Mouse (Mus musculus) olfactory bulb, adult 2 months (tissue): ENCODE results near the gene Chd5. TPM values are rescaled to one million over a fixed set of nuclear protein-coding genes. Genes with fewer than 3 reads are reported as not detected.

Experiments
- H3K27ac ChIP-seq: fragments of 200-500 bp; 2 replicates; pipeline ENCODE4 v1.5.1; 2012; ENCODE audit warnings: low read depth, low read length; ENCODE audit not compliant: insufficient read depth
- H3K4me1 ChIP-seq: fragments of 200-500 bp; 2 replicates; pipeline ENCODE4 v1.6.1; 2012; ENCODE audit warnings: low read length; ENCODE audit not compliant: control insufficient read depth, insufficient read depth
- H3K4me3 ChIP-seq: fragments of 200-500 bp; 2 replicates; pipeline ENCODE4 v1.5.1; 2012; ENCODE audit warnings: mild to moderate bottlenecking, low read depth, low read length, moderate library complexity; ENCODE audit not compliant: insufficient read depth
- CTCF ChIP-seq: fragments of 200-500 bp; IDR thresholded peaks from 2 replicates; pipeline ENCODE4 v1.5.1; 2012; ENCODE audit warnings: low read depth, mild to moderate bottlenecking, low read length, moderate library complexity; ENCODE audit not compliant: insufficient read depth
- POLR2A ChIP-seq: fragments of 200-500 bp; IDR thresholded peaks from 2 replicates; pipeline ENCODE4 v1.6.1; 2012; ENCODE audit warnings: mild to moderate bottlenecking, low read depth, low read length, moderate library complexity; ENCODE audit not compliant: insufficient read depth
- WGBS: fragments of 180-500 bp; shearing (Covaris S2); methylation state at CpG from one replicate; pipeline ENCODE4 v1.1.7; 2018; 5-methylcytosine and 5-hydroxymethylcytosine counted together
- polyA plus RNA-seq: library from polyadenylated mRNA; stranded (reverse); fragments of >200 nt; gene quantifications from 2 replicates; pipeline ENCODE4 v1.2.4, GENCODE M21; 2012; ENCODE audit warnings: low replicate concordance; ENCODE audit not compliant: missing spikeins, insufficient read depth, insufficient read length

Gene Chd5
- polyA plus RNA-seq, 1 experiment, result 36.3 TPM

GRCm38 (mm10) chr4:152362180-152362579 is 23.7 kb downstream of the Chd5 start:
- no peak for TF ChIP-seq CTCF
- no peak for TF ChIP-seq POLR2A
- Histone ChIP-seq H3K4me3 (no peak overlapping the region), H3K27ac (no peak overlapping the region), H3K4me1 (peaks cover 51% of the 10 kb centered on the region)
- WGBS, result 78% methylated on average over 9 of the region's 9 CpGs

GRCm38 (mm10) chr4:152365228-152365627 is 26.8 kb downstream of the Chd5 start:
- Histone ChIP-seq H3K27ac (peak overlapping the region; percentile 47; the same call in 1 of the 2 replicates), H3K4me1 (peaks cover 39% of the 10 kb centered on the region), H3K4me3 (no peak overlapping the region)
- WGBS, result 26% methylated on average over 7 of the region's 7 CpGs
- TF ChIP-seq CTCF, result no peak
- no peak for TF ChIP-seq POLR2A

- WGBS, result 82% methylated on average over 17 of the region's 17 CpGs
- Histone ChIP-seq H3K4me1 (peaks cover 5% of the 10 kb centered on the region; the same call in 1 of the 2 replicates), H3K27ac (no peak overlapping the region), H3K4me3 (no peak overlapping the region)
- no peak for TF ChIP-seq POLR2A
- TF ChIP-seq CTCF, result no peak
Measured at GRCm38 (mm10) chr4:152382528-152383252, 44.2 kb downstream of the Chd5 start.

GRCm38 (mm10) chr4:152385644-152386043 is 47.2 kb downstream of the Chd5 start:
- H3K27ac ChIP-seq, result no peak overlapping the region
- TF ChIP-seq POLR2A (no peak), CTCF (peak; percentile 57)
- 58% methylated on average over 16 of the region's 16 CpGs for WGBS
- no peak overlapping the region for H3K4me3 ChIP-seq
- H3K4me1 ChIP-seq, result peaks cover 9% of the 10 kb centered on the region

GRCm38 (mm10) chr4:152392192-152392591 is 53.7 kb downstream of the Chd5 start:
- Histone ChIP-seq H3K27ac (no peak overlapping the region), H3K4me1 (peaks cover 24% of the 10 kb centered on the region), H3K4me3 (no peak overlapping the region)
- 26% methylated on average over 5 of the region's 5 CpGs for WGBS
- TF ChIP-seq POLR2A, result no peak
- no peak for TF ChIP-seq CTCF

GRCm38 (mm10) chr4:152392627-152393026 is 54.2 kb downstream of the Chd5 start:
- WGBS, result 79% methylated on average over 17 of the region's 17 CpGs

GRCm38 (mm10) chr4:152398926-152399325 is 60.5 kb downstream of the Chd5 start:
- no peak for TF ChIP-seq POLR2A
- no peak for TF ChIP-seq CTCF
- Histone ChIP-seq H3K4me3 (no peak overlapping the region), H3K4me1 (peaks cover 5% of the 10 kb centered on the region), H3K27ac (no peak overlapping the region)
- WGBS, result 76% methylated on average over 3 of the region's 3 CpGs

More at GRCm38 (mm10) chr4:152392627-152393026, 54.2 kb downstream of the Chd5 start:
- Histone ChIP-seq H3K27ac (no peak overlapping the region), H3K4me3 (no peak overlapping the region), H3K4me1 (peaks cover 24% of the 10 kb centered on the region)
- TF ChIP-seq CTCF, result no peak
- TF ChIP-seq POLR2A, result no peak

GRCm38 (mm10) chr4:152405143-152405542 is 66.7 kb downstream of the Chd5 start:
- no peak overlapping the region for H3K4me3 ChIP-seq
- no peak for TF ChIP-seq CTCF
- no peak for TF ChIP-seq POLR2A
- H3K27ac ChIP-seq, result peak overlapping the region; percentile 43
- 16% methylated on average over 6 of the region's 6 CpGs for WGBS
- H3K4me1 ChIP-seq, result peaks cover 31% of the 10 kb centered on the region

GRCm38 (mm10) chr4:152405671-152406201 is 67.3 kb downstream of the Chd5 start:
- 34% methylated on average over 7 of the region's 7 CpGs for WGBS
- Histone ChIP-seq H3K27ac (peak overlapping the region; percentile 43), H3K4me1 (peaks cover 32% of the 10 kb centered on the region), H3K4me3 (no peak overlapping the region)
- TF ChIP-seq POLR2A (no peak), CTCF (no peak)

GRCm38 (mm10) chr4:152406531-152406930 is 68.1 kb downstream of the Chd5 start:
- WGBS, result 66% methylated on average over 8 of the region's 8 CpGs
- peaks cover 39% of the 10 kb centered on the region for H3K4me1 ChIP-seq
- TF ChIP-seq CTCF (no peak), POLR2A (no peak)
- 0 out of 2 replicates have a peak overlapping the region, but pooled peaks have one; percentile 43 for H3K27ac ChIP-seq
- H3K4me3 ChIP-seq, result no peak overlapping the region
